Mouse (Mus musculus): ENCODE measurements around the gene Mucl3.

GRCm38 (mm10) chr17:35592131-35592530, 51.4 kb downstream of the Mucl3 start:
- TF ChIP-seq CTCF (IDR thresholded peaks at IDR 0.05; ENCODE audit: extremely low read depth, insufficient read length, insufficient replicate concordance, low read depth, low read length) (no peak), POLR2A (IDR thresholded peaks at IDR 0.05; ENCODE audit: low read depth, low read length) (no peak)

Measured in small intestine, adult 2 months (tissue).